Mouse (Mus musculus) ovary, adult 2 months (tissue): ENCODE measurements around the gene Kif21a. TPM values are rescaled to one million over a fixed set of nuclear protein-coding genes. Genes with fewer than 3 reads are reported as not detected.

Experiments used
- polyA plus RNA-seq: library from polyadenylated mRNA; depleted of rRNA; stranded (reverse); fragments of >200 nt; gene quantifications from 2 replicates; pipeline ENCODE4 v1.2.3, GENCODE M21; 2012; rRNA removed

The Kif21a gene
- 5.3 and 7.8 TPM in 2 replicates for polyA plus RNA-seq

DNA sequence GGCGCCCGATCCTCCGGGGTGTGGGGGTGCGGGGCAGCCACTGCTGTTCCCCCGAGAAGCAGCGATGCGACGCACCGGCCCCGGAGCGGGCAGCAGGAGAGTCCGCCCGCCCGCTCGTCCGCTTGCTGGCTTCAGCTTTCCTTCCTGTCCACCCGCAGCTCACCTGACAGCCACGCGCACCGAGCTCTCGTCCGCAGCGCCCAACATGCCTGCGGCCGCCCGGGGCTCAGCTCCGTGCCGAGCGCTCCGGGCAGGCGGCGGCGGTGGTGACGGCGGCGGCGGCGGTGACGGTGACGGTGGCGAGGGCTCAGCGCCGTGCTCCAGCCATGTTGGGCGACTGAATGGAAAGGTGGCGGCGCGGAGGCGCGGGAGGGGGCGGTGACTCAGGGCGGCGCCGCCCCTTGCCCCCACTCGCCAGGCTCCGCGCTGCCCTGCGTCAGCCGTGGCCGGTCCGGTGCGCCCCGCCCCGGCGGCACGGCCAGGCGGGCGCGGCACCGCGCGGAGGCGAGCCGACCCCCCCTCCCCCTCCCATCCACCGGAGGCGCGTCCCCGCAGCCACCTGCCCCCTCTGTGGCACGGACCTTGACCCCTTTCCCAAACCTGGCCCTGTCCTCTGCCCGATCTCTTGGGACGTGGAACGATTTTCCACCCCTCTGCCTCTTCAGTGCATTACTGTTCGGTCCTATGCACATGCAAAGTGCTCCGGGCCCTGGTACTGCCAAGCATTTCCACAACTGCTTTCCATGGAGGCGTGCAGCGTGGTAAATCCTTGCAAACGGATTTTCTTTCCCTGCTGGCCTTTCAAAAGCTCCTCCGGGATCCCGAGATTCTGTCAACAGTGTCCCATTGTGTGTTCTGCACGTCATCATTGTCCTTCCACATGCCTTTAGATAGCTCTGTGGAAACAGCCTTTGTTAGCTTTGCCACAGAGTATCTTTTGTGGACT is at the start of gene Kif21a:
Gene Kif21a (minus strand): TSS at position 453 of the 946 bp plus-strand sequence.

Other genes with a start within 250 kb of the Kif21a start
- 3.1 and 8.1 TPM in 2 replicates for gene Abcd2, start 141.9 kb upstream of the Kif21a start, polyA plus RNA-seq
- not detected in 2 replicates for gene CN725425, start 149.5 kb upstream of the Kif21a start, polyA plus RNA-seq